Mouse (Mus musculus) cerebellum, adult (tissue): ENCODE results near the gene Nr2f6.

Experiments
- ATAC-seq: cut with Nextera tagmentation; 2 replicates; pipeline ENCODE4 v1.9.2; 2017; ENCODE audit warnings: mild to moderate bottlenecking, moderate library complexity, mixed read lengths; ENCODE audit not compliant: insufficient number of reproducible peaks, low FRiP score, low TSS enrichment

Nr2f6 gene

GRCm38 (mm10) chr8:71381421-71381970, at the start of gene Nr2f6:
Nr2f6 (minus strand) TSS chr8:71381960.
- ATAC-seq = no peak

- no peak for ATAC-seq
These were observed 40.4 kb upstream of the Nr2f6 start for GRCm38 (mm10) chr8:71422121-71422520.

GRCm38 (mm10) chr8:71411535-71412273, 29.9 kb upstream of the Nr2f6 start:
- no peak for ATAC-seq

GRCm38 (mm10) chr8:71408231-71408630, 26.5 kb upstream of the Nr2f6 start:
- no peak for ATAC-seq

- ATAC-seq = no peak
These were observed 25.7 kb upstream of the Nr2f6 start for GRCm38 (mm10) chr8:71407441-71407840.

GRCm38 (mm10) chr8:71406099-71407015, 24.6 kb upstream of the Nr2f6 start:
- ATAC-seq = no peak; the same call in 1 of the 2 replicates

- ATAC-seq = peak; percentile 64
These were observed 23.8 kb upstream of the Nr2f6 start, which contains the start of gene Ankle1 for GRCm38 (mm10) chr8:71405401-71406098. Ankle1 (plus strand) TSS chr8:71406010.

GRCm38 (mm10) chr8:71404951-71405351, 23.2 kb upstream of the Nr2f6 start:
- no peak for ATAC-seq

- ATAC-seq = no peak
These were observed 22.3 kb upstream of the Nr2f6 start for GRCm38 (mm10) chr8:71404011-71404410.

GRCm38 (mm10) chr8:71403107-71403885, 21.5 kb upstream of the Nr2f6 start:
- ATAC-seq = no peak

- ATAC-seq = no peak
These were observed 20.7 kb upstream of the Nr2f6 start for GRCm38 (mm10) chr8:71402446-71402964.

GRCm38 (mm10) chr8:71401454-71401853, 19.7 kb upstream of the Nr2f6 start:
- no peak for ATAC-seq

GRCm38 (mm10) chr8:71400826-71401225, 19.1 kb upstream of the Nr2f6 start:
- ATAC-seq = no peak

GRCm38 (mm10) chr8:71397701-71398100, 15.9 kb upstream of the Nr2f6 start:
- ATAC-seq = no peak

- peak; percentile 96 for ATAC-seq
These were observed 15.0 kb upstream of the Nr2f6 start, which contains the start of gene Babam1 for GRCm38 (mm10) chr8:71396639-71397305. Babam1 (plus strand) TSS chr8:71396861.

- ATAC-seq = no peak
These were observed 13.9 kb upstream of the Nr2f6 start, which contains the start of gene Ushbp1 for GRCm38 (mm10) chr8:71395629-71396028. Ushbp1 (minus strand) TSS chr8:71395802.

GRCm38 (mm10) chr8:71395071-71395470, 13.3 kb upstream of the Nr2f6 start:
- no peak for ATAC-seq

GRCm38 (mm10) chr8:71394481-71394880, 12.7 kb upstream of the Nr2f6 start:
- ATAC-seq = no peak

GRCm38 (mm10) chr8:71392871-71393270, 11.1 kb upstream of the Nr2f6 start:
- no peak for ATAC-seq
